Mouse (Mus musculus): ENCODE data around the gene Zdhhc19.

- TF ChIP-seq POU5F1 (IDR thresholded peaks at IDR 0.05; ENCODE audit: borderline replicate concordance, low read length) (no peak), CTCF (conservative IDR thresholded peaks at IDR 0.05; ENCODE audit: low read length) (no peak), NANOG (IDR thresholded peaks at IDR 0.05; ENCODE audit: borderline replicate concordance, low read length) (no peak)
These were observed 40.0 kb upstream of the Zdhhc19 start for GRCm38 (mm10) chr16:32456086-32456485.
